Mouse (Mus musculus) ES-E14 (cell line): ENCODE data around the gene Foxf1.

Experiments used
- HCFC1 ChIP-seq: IDR thresholded peaks from 2 replicates; pipeline ENCODE4 v1.6.1; 2012; ENCODE audit warnings: low read length, inconsistent platforms, borderline replicate concordance; ENCODE audit not compliant: insufficient read depth
- MAFK ChIP-seq: IDR thresholded peaks from 2 replicates; pipeline ENCODE4 v1.6.1; 2014; ENCODE audit warnings: mild to moderate bottlenecking, low read depth, low read length, inconsistent platforms; ENCODE audit not compliant: insufficient read depth
- ZC3H11A ChIP-seq: IDR thresholded peaks from 2 replicates; pipeline ENCODE4 v1.6.1; 2012; ENCODE audit warnings: low read depth, mild to moderate bottlenecking, inconsistent platforms, low read length, borderline replicate concordance
- ZNF384 ChIP-seq: IDR thresholded peaks from 2 replicates; pipeline ENCODE4 v1.6.1; 2012; ENCODE audit warnings: low read depth, low read length, inconsistent platforms

GRCm38 (mm10) chr8:121093496-121093895 lies 9.3 kb downstream of the Foxf1 start:
- TF ChIP-seq ZC3H11A (no peak), MAFK (no peak), ZNF384 (no peak), HCFC1 (no peak)
